Mouse (Mus musculus) mouse trophoblast stem cell (cell line): ENCODE data around the gene Anapc2.
"Not testable (repeated sequence)": the region's sequence is repeated elsewhere in the genome, so short reads cannot be mapped to it uniquely, and the experiment has no call there.

ENCODE experiments used
- in situ Hi-C, 2 experiments: fragments of 300-500 bp; cut with MseI, MboI; formaldehyde crosslinking; loops; 2 replicates in 1 of 2; 3 replicates in 1 of 2; pipeline ENCODE4 v1.15.1; 2025

Anapc2 gene

DNA sequence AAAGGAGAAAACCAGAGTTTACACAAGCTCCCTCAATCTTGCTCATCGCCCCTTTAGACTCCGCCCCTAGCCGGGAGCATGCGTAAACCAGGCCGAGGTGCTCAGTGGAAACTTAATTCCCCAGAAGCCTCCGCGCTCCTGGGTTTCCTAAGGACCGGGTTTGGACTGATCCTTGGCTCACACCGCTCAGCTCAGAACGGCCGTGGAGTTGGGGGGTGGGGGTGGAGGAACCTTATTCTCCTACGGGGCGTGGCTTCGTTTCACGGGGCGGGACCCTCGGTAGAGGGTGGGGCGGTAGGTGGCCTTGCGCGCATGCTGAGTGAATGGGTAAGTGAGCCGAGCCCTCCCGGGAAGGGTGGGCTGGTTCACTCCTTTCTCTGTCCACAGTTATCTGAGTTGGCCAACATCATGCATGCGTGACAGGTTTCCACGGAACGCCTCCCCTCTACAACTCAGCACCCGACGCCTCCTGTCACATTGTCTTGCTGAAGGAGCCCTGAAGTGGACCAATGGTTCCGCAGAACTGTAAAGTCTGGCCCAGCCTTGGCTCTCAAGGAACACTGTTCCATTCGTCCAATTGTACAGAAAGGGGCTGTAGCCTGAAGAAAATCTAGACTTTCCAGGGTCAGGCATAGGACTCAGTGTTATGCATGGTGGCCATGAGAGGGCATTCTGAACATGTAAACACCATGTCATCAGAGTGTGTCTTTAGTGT is 31.4 kb upstream of the Anapc2 start:
- in situ Hi-C loops = no loop called here

DNA sequence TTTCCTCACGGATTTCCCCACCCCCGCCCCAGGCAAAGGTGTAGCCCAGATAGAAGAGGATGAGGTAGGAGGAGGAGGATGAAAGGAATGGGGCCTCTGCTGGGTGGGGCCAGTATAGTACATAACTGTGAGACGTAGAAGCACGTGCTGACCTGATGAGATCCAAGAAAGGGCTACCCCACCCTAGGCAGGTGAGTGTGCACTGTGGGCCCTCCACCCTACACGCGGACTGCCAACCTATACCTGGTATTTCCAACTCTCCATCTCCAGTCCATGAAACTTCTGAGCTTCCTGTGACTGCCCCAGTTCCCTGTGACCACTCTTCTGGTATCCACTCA is 30.9 kb upstream of the Anapc2 start:
- in situ Hi-C loops = no loop called here

DNA sequence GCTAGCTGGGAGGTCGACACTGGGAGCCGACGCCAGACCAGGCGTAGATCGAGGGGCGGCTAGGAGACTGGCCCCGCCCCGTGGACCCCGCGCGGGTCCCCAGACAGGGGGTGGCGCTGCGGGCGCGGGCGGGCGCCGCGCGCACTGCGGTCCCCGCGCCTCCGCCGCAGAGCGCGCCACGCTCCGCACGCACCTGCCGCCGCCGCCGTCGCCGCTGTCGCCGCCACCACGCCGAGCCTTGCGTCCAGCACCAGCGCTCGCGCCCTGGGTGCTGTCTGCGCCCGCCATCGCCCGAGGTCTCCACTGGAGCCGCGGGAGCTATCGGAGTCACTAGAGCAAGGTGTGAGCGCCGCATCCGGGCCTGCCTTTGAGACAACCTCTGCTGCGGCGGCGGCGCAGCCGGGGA is 30.2 kb upstream of the Anapc2 start, which contains the start of the genes Rnf208 and Cysrt1:
Gene Rnf208 (plus strand): TSS at position 155 of the 406 bp plus-strand sequence.
Gene Cysrt1 (minus strand): TSS at position 352 of the 406 bp plus-strand sequence.
- in situ Hi-C loops = no loop called here

DNA sequence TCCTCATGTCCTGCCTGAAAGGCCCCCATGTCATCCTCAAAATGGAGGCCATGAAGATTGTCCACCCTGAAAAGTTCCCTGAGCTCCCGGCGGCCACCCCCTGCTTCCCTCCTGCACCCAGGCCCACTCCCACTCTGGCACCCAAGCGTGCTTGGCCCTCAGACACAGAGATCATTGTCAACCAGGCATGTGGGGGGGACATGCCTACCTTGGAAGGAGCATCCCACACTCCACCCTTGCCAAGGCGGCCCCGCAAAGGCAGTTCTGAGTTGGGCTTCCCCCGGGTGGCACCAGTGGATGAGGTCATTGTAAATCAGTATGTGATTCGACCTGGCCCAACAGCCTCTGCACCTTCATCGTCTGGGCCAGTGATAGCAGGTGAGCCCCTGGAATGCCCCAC is 28.9 kb upstream of the Anapc2 start:
- in situ Hi-C loops = no loop called here

DNA sequence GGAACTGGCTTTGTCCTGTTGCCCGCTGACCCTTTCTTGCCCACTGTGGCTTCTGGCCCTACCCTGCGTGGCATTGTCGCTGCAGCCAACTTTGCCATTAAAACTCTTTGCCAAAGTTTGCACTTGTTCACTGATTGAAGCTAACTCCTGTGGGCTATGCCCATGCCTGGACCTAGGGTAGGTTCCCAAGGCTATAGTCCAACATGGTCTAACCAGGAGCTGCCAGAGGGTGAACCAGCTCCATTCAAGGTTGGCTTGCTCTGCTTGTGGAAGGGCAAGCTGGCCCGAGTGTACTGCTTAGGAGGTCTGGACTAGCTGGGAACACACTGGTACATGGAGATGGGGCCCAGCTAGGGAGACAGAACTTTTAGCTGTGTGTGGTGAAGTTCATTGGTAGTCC is 28.1 kb upstream of the Anapc2 start:
- in situ Hi-C loops = no loop called here

DNA sequence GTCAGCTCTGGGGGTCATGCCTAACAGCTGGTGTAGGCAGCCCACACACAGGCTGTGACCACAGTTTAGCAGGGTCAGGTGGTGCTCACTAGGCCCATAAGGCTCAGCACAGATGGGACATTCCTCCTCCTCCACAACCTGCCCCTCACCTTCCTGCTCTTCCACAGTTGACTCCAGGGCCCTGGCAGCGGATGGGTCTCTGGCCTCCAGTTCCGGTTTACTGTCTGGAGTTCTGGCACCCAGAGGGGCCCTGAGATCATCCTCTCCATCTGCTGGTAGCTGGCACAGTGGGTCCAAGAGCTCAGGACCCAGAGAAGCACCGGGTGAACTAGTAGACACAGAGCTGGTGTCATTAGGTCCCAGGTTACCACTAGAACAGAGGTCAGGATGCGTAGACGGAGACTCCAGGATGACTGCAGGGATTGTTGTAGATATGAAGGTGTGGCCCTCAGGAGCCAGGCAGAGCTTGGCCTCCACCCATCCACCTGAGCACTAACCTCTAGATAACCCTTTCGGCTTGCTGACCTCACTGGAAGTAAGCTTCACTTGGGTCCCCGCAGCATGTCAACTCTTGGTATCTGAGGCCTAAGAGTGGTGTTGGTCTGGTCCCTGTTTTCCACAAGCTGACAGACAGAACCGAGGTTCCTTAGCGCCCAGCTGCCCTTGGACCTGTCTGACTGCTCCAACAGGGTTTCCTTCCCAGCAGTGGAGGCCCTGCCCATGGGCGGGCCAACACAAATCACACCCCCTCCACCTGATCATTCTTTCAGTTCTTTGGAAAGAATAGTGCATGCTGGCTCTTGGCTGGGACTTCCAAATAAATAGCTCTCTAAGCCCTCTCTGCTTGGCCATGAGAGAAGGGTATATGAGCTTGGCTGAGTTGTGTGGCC is 25.9 kb upstream of the Anapc2 start, which contains the start of gene AL732309.1:
Gene AL732309.1 (minus strand): TSS at position 681 of the 890 bp plus-strand sequence.
- in situ Hi-C loops = no loop called here

DNA sequence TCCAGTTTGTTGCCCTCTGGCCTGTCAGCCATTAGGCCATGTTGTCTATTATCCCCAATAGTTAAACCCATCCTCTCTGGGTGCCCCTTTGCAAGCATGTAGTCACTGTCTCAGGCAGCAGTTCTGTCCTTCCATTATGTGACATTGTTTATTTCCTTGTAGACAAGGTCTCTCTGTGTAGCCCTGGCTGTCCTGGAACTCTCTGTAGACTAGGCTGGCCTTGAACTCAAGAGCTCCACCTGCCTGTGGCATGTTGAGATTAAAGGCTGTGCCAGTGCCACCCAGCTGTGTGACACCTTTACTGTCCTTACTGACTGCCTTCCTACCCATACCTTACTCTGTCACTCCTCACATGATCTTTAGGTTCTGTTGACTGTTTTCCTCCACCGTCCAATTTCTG is 19.9 kb upstream of the Anapc2 start:
- in situ Hi-C loops = no loop called here

DNA sequence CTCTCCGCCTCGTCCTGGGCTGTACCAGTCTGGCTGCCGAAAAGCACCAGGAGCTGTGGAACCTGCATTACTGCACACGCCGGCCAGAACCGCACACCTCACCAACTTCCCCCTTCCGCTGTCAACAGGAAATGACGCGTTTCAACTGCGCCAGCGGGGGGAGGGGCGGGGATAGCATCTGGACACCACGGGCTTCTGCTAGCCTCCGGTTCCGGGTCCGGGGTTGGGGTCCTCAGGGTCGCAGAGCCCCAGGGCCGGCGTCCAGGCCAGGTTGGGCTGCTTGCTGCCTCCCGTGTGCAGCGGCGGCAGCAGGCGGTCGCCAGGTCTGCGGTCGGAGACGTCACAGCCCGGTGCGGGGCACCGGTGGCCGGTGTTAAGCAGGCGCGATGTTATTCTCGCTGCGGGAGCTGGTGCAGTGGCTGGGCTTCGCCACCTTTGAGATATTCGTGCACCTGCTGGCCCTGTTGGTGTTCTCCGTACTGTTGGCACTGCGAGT is 16.9 kb upstream of the Anapc2 start, which contains the start of gene Tmem203:
Gene Tmem203 (plus strand): TSS at position 156 of the 496 bp plus-strand sequence.
- in situ Hi-C loops = no loop called here

DNA sequence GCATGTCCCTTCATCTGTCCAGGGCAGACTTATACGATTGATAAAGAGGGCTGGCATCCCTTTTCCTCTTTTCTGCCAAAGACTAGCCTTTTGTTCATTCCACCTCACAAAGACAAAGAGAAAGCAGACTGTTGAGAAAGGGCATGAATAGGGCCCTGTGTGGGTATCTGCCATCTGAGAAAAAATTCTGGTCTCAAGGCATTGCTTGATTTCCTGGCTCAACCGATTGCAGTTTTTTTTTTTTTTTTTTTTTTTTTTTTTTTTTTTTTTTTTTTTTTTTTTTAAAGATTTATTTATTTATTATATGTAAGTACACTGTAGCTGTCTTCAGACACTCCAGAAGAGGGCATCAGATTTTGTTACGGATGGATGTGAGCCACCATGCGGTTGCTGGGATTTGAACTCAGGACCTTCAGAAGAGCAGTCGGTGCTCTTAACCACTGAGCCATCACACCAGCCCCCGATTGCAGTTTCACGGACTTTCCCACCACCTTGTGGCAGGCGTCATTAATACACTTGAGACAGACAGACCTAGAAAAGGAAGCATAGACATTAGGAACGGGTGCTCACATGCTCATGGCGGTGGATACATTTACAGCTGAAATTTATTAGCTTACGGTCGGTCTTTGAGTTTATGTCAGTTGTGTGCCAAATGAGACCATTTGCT is 15.7 kb upstream of the Anapc2 start:
- in situ Hi-C loops = not testable (repeated sequence)

DNA sequence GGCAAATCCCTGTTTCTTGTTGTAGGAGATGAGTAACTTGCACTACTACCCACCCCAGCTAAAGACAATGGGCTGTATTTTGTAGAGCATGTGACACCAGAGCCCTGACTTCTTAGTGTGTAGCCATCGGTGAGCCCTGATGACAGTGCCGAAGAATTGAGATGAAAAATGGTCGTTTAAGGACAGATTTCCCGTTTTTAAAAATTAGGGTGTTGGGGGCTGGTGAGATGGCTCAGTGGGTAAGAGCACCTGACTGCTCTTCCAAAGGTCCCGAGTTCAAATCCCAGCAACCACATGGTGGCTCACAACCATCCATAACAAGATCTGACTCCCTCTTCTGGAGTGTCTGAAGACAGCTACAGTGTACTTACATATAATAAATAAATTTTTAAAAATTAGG is 15.0 kb upstream of the Anapc2 start:
- in situ Hi-C loops = not testable (repeated sequence)

DNA sequence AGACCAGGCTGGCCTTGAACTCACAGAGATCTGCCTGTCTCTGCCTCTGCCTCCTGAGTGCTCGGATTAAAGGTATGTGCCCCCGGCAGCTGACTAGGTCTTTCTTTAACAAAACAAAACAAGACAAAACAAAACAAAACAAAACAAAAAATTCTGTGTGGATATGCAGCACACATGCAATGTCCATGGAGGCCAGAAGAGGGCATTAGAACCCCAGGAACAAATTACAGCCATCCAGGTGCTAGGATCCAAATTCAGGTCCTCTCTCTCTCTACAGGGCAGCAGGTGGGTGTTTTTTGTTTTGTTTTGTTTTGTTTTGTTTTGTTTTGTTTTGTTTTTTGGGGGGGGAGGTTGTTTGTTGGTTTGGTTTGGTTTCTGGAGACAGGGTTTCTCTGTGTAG is 13.4 kb upstream of the Anapc2 start:
- in situ Hi-C loops = no loop called here

DNA sequence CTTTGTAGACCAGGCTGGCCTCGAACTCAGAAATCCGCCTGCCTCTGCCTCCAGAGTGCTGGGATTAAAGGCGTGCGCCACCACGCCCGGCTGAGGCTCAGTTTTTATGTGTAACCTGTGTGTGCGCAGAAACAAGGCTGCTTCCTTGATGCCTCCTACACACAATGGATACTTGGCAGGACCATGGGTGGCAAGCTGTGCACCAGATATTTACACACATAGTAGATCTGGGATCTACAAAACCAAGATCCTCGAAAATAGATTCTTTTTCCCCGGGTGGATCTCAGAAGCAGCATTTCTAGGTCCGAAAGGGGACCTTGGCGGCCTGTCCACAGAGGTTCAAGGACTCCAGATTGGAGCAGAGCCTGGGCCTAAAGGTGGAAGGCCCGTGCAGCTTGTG is 10.4 kb upstream of the Anapc2 start:
- in situ Hi-C loops = no loop called here

DNA sequence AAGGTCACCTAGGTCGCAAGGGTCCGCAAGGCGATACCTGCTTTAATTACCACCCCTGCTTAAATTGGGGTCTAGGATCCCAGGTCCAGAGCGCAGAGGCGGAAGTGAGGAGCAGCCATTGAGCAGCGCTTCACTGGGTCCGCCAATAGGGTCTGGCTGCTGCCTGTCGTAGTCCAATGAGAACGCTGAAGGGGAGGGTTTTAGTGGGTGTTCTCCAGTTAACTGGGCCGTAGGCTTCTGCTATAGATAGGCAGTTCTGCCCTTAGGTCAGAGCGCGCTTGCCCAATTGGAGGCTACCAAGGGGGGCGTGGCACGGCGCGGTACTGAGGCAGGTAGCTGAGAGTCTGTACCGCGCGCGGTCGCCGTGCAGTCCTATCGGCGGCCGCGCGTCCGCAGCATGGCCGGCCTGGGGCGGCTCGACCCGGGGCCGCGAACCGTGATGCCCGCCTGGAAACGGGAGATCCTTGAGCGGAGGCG is 9.9 kb upstream of the Anapc2 start, which contains the start of gene Tprn:
Gene Tprn (plus strand): TSS at position 328 of the 477 bp plus-strand sequence.
- in situ Hi-C loops = no loop called here

DNA sequence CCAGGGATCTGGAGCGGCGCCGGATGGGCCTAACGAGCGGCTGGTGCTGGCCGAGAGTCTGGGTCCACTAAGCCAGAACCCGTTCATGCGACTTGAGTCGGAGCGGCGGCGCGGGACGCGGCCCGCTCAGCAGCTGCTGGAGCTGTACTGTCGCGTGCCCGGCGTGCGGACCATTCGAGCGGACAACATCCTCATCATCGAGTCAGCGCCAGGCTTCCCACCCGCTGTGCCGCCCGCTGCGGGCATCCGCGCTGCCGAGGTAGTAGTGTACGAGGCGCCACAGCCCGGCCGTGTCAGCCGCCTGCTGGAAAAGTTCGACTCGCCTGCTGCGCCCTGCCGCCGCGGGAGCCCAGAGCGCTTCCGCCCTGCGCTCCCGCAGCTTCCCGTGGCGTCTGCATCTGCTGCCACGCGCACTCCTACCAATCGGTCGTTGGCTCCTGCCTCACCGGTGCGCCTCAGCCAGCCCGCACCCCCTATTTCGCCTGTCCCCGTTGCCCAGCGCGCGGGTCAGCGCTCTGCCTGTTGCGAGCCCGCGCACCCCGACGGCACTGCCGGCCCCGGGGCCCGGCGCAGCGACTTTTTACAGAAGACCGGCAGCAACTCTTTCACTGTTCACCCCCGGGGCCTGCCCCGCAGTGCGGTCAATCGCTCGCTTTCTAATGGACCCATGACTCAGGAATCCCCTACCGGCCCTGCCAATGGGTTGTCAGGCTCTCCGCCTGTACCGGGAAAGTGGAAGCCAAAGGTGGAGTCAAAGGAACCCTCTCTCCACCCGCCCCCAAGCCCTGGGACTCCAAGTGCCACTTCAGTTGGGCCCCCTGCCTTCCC is 9.3 kb upstream of the Anapc2 start:
- in situ Hi-C loops = no loop called here

DNA sequence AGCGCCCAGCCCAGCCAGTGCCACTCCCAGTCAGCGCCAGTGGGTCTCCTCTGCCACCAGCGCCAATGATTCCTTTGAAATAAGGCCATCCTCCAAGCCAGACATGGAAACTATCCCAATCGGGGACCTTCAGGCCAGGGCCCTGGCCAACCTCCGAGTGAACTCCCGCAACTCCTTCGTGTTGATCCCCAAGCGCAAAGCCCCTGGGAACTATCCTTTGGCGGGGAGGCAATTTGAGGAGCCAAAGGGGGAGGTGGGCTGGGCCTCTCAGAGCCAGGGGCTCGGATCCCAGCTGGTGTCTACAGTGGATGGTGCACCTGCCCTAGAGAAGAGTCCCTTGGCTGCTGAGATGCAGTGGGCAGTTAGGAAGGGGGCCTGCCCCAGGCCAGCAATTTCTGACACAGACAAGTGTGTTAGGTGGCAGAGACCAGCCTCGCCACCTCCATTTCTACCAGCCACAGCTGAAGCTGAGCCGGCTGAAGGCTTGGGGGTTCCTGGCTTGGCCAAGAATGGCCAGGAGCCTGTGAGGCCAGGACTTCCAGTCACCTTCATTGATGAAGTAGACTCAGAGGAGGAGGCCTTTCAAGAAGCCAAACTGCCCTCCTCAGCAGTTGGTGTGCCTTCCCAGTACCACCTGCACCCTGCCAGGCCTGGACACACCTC is 8.5 kb upstream of the Anapc2 start:
- in situ Hi-C loops = no loop called here

DNA sequence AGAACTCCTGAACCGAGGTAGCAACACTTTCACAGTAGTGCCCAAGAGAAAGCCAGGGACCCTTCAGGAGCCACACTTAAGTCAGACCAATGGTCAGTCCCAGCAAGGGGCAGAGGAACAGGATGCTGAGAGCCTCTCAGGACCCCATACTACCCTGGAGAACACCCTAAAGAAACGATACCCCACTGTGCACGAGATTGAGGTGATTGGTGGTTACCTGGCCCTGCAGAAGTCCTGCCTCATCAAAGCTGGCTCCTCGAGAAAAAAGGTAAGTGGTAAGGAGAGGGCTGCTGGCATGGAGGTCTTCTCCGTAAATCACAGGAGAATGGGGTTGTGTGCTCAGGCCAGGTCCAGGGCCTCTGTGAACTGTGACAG is 8.0 kb upstream of the Anapc2 start:
- in situ Hi-C loops = no loop called here

DNA sequence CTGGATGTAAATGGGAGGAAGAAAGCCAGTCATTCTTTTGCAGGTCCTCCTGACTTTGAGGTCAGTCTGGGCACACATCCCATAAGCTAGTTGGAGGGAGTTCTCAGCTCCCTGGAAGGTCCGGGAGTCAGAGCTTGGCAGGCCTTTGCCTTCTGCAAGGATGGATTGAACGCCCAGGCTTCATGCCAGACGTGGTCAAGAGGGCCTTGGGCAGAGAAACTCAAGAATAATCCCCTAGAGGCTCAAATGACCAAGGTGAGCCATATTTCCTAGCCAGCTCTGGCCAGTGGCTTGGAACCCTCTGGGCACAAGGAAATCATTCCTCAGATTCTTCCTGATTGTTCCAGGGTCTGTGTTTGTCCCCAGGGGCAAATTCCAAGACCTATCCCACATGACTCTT is 7.4 kb upstream of the Anapc2 start:
- in situ Hi-C loops = no loop called here

DNA sequence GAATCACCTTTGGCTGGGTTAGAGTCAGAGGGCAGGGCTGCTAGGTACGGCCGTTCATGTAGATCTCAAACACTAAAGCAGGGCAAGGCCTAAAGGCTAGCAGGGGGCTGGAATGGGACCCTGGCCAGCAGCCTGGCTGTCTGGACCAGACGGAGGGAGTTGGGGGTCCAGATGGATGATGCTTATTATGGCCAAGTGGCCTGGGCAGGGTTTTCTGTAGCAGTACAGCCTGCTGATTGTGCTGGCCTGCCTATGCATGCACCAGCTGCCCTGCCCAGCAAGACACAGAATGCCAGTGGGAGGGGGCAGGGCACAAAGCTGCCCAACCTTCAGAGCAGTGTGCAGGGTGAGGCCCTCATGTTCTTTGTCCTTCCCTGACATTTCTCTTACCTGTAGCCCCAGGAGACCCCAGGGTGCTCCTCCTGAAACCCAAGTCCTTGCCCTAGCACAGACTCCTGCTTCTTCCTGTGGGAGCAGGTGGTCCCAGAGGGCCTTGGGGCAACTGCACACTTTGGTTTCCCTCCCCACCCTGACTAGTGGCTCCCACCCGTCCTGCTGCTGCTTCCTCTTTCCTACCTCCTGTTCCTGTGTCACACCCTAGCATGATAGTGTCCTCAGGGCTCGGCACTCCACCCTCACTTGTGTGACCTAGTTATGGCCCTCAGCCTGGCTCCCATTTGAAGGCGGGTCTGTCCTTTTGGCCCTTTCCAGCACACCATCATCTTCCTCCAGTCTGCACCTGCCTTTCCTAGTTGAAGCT is 6.2 kb upstream of the Anapc2 start:
- in situ Hi-C loops = no loop called here

DNA sequence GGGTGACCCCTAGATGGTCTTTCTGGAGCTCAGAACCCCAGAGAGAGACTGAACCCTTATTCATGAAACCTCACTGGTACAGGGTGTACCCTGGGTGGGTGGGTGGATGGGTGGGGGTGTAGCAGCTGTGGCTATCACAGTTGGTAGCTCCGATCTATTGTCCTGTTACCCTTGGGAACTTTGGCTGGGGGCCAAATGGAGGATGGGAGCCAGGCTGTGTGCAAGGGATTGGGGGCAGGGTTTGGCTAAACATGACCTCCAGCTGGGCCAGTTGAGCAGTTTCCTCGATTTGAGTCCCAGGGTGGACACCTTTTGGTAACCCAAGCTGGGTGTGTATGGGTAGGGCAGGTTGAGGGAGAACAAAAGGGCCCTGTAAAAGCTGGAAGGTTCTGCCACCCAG is 5.6 kb upstream of the Anapc2 start:
- in situ Hi-C loops = no loop called here

DNA sequence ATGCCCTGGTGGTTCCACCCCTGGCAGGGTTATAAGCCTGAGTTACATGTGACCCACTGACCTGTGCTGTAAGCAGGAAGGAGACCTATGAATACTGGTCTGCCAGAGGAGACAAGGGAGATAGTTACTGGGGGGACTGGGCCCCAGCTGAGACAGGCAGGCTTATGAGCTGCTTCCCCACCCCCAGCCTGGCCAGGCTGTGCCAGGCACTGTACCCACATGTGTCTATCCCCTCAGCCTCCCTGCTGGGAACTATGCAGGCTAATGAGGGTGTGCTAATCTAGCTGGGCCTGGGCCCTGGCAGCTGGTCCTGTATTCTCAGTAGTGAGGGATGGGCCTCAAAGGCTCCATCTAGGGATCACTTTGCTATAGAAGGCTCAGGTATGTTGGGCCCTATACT is 5.0 kb upstream of the Anapc2 start:
- in situ Hi-C loops = no loop called here
